Mouse (Mus musculus): ENCODE measurements around the gene Dennd1a. TPM values are rescaled to one million over a fixed set of nuclear protein-coding genes. Genes with fewer than 3 reads are reported as not detected.

Dennd1a gene
- polyA plus RNA-seq, 1 experiment = 44.5 TPM

- TF ChIP-seq POLR2A (IDR thresholded peaks at IDR 0.05; ENCODE audit: extremely low read depth, insufficient read depth, low read length) (no peak), CTCF (IDR thresholded peaks at IDR 0.05; ENCODE audit: extremely low read depth, insufficient read depth, low read length) (no peak)
- Histone ChIP-seq H3K4me1 (ENCODE audit: control insufficient read depth, insufficient read depth, low read length) (no peaks in the 10 kb centered on the region), H3K4me3 (ENCODE audit: insufficient read depth, low read length) (no peak overlapping the region), H3K27ac (ENCODE audit: insufficient read depth, low read length) (no peak overlapping the region)
Measured at GRCm38 (mm10) chr2:38207752-38208151, 79.4 kb downstream of the Dennd1a start.

GRCm38 (mm10) chr2:38205281-38205680, 81.9 kb downstream of the Dennd1a start:
- Histone ChIP-seq H3K27ac (ENCODE audit: insufficient read depth, low read length) (no peak overlapping the region), H3K4me3 (ENCODE audit: insufficient read depth, low read length) (no peak overlapping the region), H3K4me1 (ENCODE audit: control insufficient read depth, insufficient read depth, low read length) (no peaks in the 10 kb centered on the region)
- TF ChIP-seq CTCF (IDR thresholded peaks at IDR 0.05; ENCODE audit: extremely low read depth, insufficient read depth, low read length) (no peak), POLR2A (IDR thresholded peaks at IDR 0.05; ENCODE audit: extremely low read depth, insufficient read depth, low read length) (no peak)

DNA sequence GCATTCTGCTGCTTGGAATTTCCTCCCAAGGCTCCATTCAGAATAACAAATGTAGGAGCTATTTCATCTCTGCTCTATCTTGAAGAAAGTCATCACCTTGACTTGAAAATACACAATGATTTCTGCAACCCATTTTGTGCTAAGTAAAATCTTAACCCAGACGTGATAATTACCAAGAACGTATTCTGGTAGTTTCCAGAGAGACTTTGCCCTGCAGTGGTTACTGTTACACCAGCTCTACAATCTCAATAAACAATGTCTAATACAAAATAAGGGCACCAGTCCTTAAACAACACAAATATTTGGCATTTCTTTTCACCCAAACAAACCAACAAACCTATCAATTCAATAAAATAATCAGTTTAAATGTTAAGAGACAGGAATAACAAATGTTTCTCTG, 82.5 kb downstream of the Dennd1a start:
- H3K4me3 ChIP-seq (ENCODE audit: insufficient read depth, low read length) = no peak overlapping the region
- no peak overlapping the region for H3K27ac ChIP-seq (ENCODE audit: insufficient read depth, low read length)
- TF ChIP-seq POLR2A (IDR thresholded peaks at IDR 0.05; ENCODE audit: extremely low read depth, insufficient read depth, low read length) (no peak), CTCF (IDR thresholded peaks at IDR 0.05; ENCODE audit: extremely low read depth, insufficient read depth, low read length) (no peak)
- no peaks in the 10 kb centered on the region for H3K4me1 ChIP-seq (ENCODE audit: control insufficient read depth, insufficient read depth, low read length)

GRCm38 (mm10) chr2:38198072-38198471, 89.1 kb downstream of the Dennd1a start:
- H3K4me1 ChIP-seq (ENCODE audit: control insufficient read depth, insufficient read depth, low read length) = 0 out of 2 replicates have a peak, but pooled peaks cover 1% of the 10 kb centered on the region
- H3K27ac ChIP-seq (ENCODE audit: insufficient read depth, low read length) = no peak overlapping the region
- no peak for TF ChIP-seq CTCF (IDR thresholded peaks at IDR 0.05; ENCODE audit: extremely low read depth, insufficient read depth, low read length)
- TF ChIP-seq POLR2A (IDR thresholded peaks at IDR 0.05; ENCODE audit: extremely low read depth, insufficient read depth, low read length) = no peak
- no peak overlapping the region for H3K4me3 ChIP-seq (ENCODE audit: insufficient read depth, low read length)

GRCm38 (mm10) chr2:38196199-38197060, 90.8 kb downstream of the Dennd1a start:
- TF ChIP-seq CTCF (IDR thresholded peaks at IDR 0.05; ENCODE audit: extremely low read depth, insufficient read depth, low read length) (no peak), POLR2A (IDR thresholded peaks at IDR 0.05; ENCODE audit: extremely low read depth, insufficient read depth, low read length) (no peak)
- H3K27ac ChIP-seq (ENCODE audit: insufficient read depth, low read length) = no peak overlapping the region
- no peak overlapping the region for H3K4me3 ChIP-seq (ENCODE audit: insufficient read depth, low read length)
- 0 out of 2 replicates have a peak, but pooled peaks cover 1% of the 10 kb centered on the region for H3K4me1 ChIP-seq (ENCODE audit: control insufficient read depth, insufficient read depth, low read length)

DNA sequence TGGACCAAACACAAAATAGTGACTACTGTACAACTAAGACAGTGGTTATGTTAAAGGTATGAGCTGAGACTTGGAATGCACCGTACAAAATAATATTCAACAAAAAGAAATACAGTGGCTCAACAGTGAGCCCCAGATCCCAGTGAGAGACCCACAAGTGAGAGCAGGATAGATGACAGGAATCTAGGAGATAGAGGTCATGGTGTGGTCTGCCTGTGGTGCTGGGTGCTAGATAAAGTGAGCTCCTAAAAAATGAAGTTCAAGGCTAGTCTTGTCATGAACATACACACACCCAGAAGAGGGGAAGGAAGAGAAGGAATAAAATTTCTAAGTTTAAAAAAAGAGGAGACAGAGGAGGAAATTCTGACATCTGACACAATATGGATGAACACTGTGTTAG, 95.2 kb downstream of the Dennd1a start:
- Histone ChIP-seq H3K4me3 (ENCODE audit: insufficient read depth, low read length) (no peak overlapping the region), H3K27ac (ENCODE audit: insufficient read depth, low read length) (no peak overlapping the region), H3K4me1 (ENCODE audit: control insufficient read depth, insufficient read depth, low read length) (0 out of 2 replicates have a peak, but pooled peaks cover 1% of the 10 kb centered on the region)
- TF ChIP-seq CTCF (IDR thresholded peaks at IDR 0.05; ENCODE audit: extremely low read depth, insufficient read depth, low read length) (no peak), POLR2A (IDR thresholded peaks at IDR 0.05; ENCODE audit: extremely low read depth, insufficient read depth, low read length) (no peak)

- no peak overlapping the region for H3K4me3 ChIP-seq (ENCODE audit: insufficient read depth, low read length)
- no peak overlapping the region for H3K27ac ChIP-seq (ENCODE audit: insufficient read depth, low read length)
- 0 out of 2 replicates have a peak, but pooled peaks cover 1% of the 10 kb centered on the region for H3K4me1 ChIP-seq (ENCODE audit: control insufficient read depth, insufficient read depth, low read length)
- TF ChIP-seq POLR2A (IDR thresholded peaks at IDR 0.05; ENCODE audit: extremely low read depth, insufficient read depth, low read length) (no peak), CTCF (IDR thresholded peaks at IDR 0.05; ENCODE audit: extremely low read depth, insufficient read depth, low read length) (no peak)
Measured at GRCm38 (mm10) chr2:38191601-38192000, 95.6 kb downstream of the Dennd1a start.

GRCm38 (mm10) chr2:38186438-38186837, 100.8 kb downstream of the Dennd1a start:
- H3K4me3 ChIP-seq (ENCODE audit: insufficient read depth, low read length) = no peak overlapping the region
- H3K4me1 ChIP-seq (ENCODE audit: control insufficient read depth, insufficient read depth, low read length) = no peaks in the 10 kb centered on the region
- TF ChIP-seq CTCF (IDR thresholded peaks at IDR 0.05; ENCODE audit: extremely low read depth, insufficient read depth, low read length) (peak; percentile 10; the same call in 1 of the 2 replicates), POLR2A (IDR thresholded peaks at IDR 0.05; ENCODE audit: extremely low read depth, insufficient read depth, low read length) (no peak)
- H3K27ac ChIP-seq (ENCODE audit: insufficient read depth, low read length) = no peak overlapping the region

DNA sequence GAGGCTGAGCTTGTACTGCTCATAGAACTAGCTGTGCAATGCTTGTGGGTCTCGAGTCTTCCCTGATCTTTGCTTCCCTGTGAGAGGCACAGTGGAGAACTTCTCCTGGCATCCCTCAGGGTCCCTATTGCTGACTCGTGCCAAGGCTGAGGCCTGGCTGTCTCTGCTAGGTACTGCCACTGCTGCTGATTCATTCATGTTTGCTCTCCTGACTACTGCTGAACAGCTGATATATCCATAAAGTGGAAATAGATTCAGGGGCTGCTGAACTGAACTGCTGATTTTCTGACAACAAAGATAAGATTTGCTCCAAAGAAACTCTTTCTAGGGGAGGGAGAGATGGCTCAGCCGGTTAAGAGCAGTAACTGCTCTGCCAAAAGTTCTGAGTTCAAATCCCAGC, 102.2 kb downstream of the Dennd1a start:
- H3K4me1 ChIP-seq (ENCODE audit: control insufficient read depth, insufficient read depth, low read length) = no peaks in the 10 kb centered on the region
- no peak overlapping the region for H3K27ac ChIP-seq (ENCODE audit: insufficient read depth, low read length)
- TF ChIP-seq POLR2A (IDR thresholded peaks at IDR 0.05; ENCODE audit: extremely low read depth, insufficient read depth, low read length) (no peak), CTCF (IDR thresholded peaks at IDR 0.05; ENCODE audit: extremely low read depth, insufficient read depth, low read length) (no peak)
- H3K4me3 ChIP-seq (ENCODE audit: insufficient read depth, low read length) = no peak overlapping the region

GRCm38 (mm10) chr2:38183881-38184280, 103.3 kb downstream of the Dennd1a start:
- Histone ChIP-seq H3K4me1 (ENCODE audit: control insufficient read depth, insufficient read depth, low read length) (no peaks in the 10 kb centered on the region), H3K27ac (ENCODE audit: insufficient read depth, low read length) (no peak overlapping the region), H3K4me3 (ENCODE audit: insufficient read depth, low read length) (no peak overlapping the region)
- TF ChIP-seq CTCF (IDR thresholded peaks at IDR 0.05; ENCODE audit: extremely low read depth, insufficient read depth, low read length) (no peak), POLR2A (IDR thresholded peaks at IDR 0.05; ENCODE audit: extremely low read depth, insufficient read depth, low read length) (no peak)
